32 mouse cellular contexts compared by ENCODE assay signal in genomic region chr5:87502687-87503086, GRCm38 (mm10). TPM values are rescaled to one million over a fixed set of nuclear protein-coding genes. Genes with fewer than 3 reads are reported as not detected.
DNase-seq lines count a peak whose midpoint lies in the region; ATAC-seq and TF ChIP-seq lines count a peak whose summit lies in the region.
"Had no signal": no experiment of that assay in that cellular context is flagged by ENCODE, and none has a peak within 500 bp of the region (broad histone marks: within the 10 kb centered on the region; RNA-seq: fewer than 3 reads in every experiment).

No protein-coding gene starts in this region.

- no peak for TF ChIP-seq POLR2A in brain, embryonic 14.5 days (IDR thresholded peaks at IDR 0.05; ENCODE audit: borderline replicate concordance, extremely low read depth, insufficient read depth, insufficient read length, poor library complexity, severe bottlenecking)

- H3K36me3 ChIP-seq in liver, postnatal 0 days (replicated peaks; ENCODE audit: insufficient read depth, low read length): no peaks in the 10 kb centered on the region
- no peaks in the 10 kb centered on the region for H3K36me3 ChIP-seq in liver, embryonic 11.5 days (ENCODE audit: control insufficient read depth, insufficient read depth, low read length)
- H3K36me3 ChIP-seq: forebrain, embryonic 12.5 days; heart, embryonic 10.5 days; heart, embryonic 15.5 days; limb, embryonic 15.5 days had no signal

- DNase-seq in liver, postnatal 0 days: no peak
- DNase-seq in liver, embryonic 11.5 days (ENCODE audit: low spot score): no peak
- DNase-seq in R1 (ENCODE audit: low read depth, low spot score): peak; percentile 1
- peak; percentile 2 for DNase-seq in brain, embryonic 14.5 days (ENCODE audit: low read depth)
- peak; percentile 95 for DNase-seq in gonadal fat pad, adult 2 months (ENCODE audit: low read depth)
- DNase-seq in Muller cell, postnatal 12 days (ENCODE audit: inconsistent ontology term): no peak
- DNase-seq: adrenal gland, postnatal 10 days; cerebellum, adult 11-12 months; cerebellum, adult 9-11 months; gastrocnemius, postnatal 14 days; heart, adult 11 months; kidney, adult 18-20 months; kidney, postnatal 36 days; midbrain, embryonic 14.5 days; right cerebral cortex, postnatal 25 days; thymus, adult 18-20 months; thymus, postnatal 25 days had no signal

- no peak overlapping the region for H3K4me3 ChIP-seq in liver, postnatal 0 days (ENCODE audit: low read depth, low read length)
- H3K4me3 ChIP-seq in liver, embryonic 11.5 days (ENCODE audit: low read depth, low read length): no peak overlapping the region
- H3K4me3 ChIP-seq: forebrain, embryonic 12.5 days; heart, embryonic 10.5 days; heart, embryonic 15.5 days; layer of hippocampus, adult 2 months; left cerebral cortex, adult 2 months; limb, embryonic 15.5 days had no signal

- TF ChIP-seq EP300 in liver, postnatal 0 days (IDR thresholded peaks at IDR 0.05; ENCODE audit: low read depth): no peak; the same call in 1 of the 2 replicates

- H3K9me3 ChIP-seq in liver, postnatal 0 days (ENCODE audit: low read length): no peaks in the 10 kb centered on the region
- H3K9me3 ChIP-seq in liver, embryonic 11.5 days (ENCODE audit: control insufficient read depth, low read length): no peaks in the 10 kb centered on the region
- H3K9me3 ChIP-seq: forebrain, embryonic 12.5 days; heart, embryonic 10.5 days; heart, embryonic 15.5 days; limb, embryonic 15.5 days had no signal

- H3K4me1 ChIP-seq in liver, postnatal 0 days (ENCODE audit: insufficient read depth): no peaks in the 10 kb centered on the region
- H3K4me1 ChIP-seq in liver, embryonic 11.5 days (replicated peaks; ENCODE audit: control insufficient read depth, insufficient read depth, low read length): no peaks in the 10 kb centered on the region
- H3K4me1 ChIP-seq: forebrain, embryonic 12.5 days; heart, embryonic 10.5 days; heart, embryonic 15.5 days; limb, embryonic 15.5 days had no signal

- H3K9ac ChIP-seq in liver, postnatal 0 days (replicated peaks): no peak overlapping the region
- no peak overlapping the region for H3K9ac ChIP-seq in liver, embryonic 11.5 days (ENCODE audit: low read depth, low read length)
- H3K9ac ChIP-seq: forebrain, embryonic 12.5 days; heart, embryonic 15.5 days; limb, embryonic 15.5 days; liver, embryonic 14.5 days had no signal

- WGBS in liver, postnatal 0 days (ENCODE audit: insufficient replicate concordance): 71% methylated on average over 1 of the region's 1 CpGs
- WGBS in liver, embryonic 11.5 days: 68% methylated on average over 1 of the region's 1 CpGs

- TF ChIP-seq CTCF in liver, postnatal 0 days (IDR thresholded peaks at IDR 0.05; ENCODE audit: low read depth): no peak
- TF ChIP-seq CTCF in brain, embryonic 14.5 days (IDR thresholded peaks at IDR 0.05; ENCODE audit: borderline replicate concordance, extremely low read depth, insufficient read depth, insufficient read length): no peak

- H3K27ac ChIP-seq in liver, postnatal 0 days (ENCODE audit: low read depth): no peak overlapping the region
- no peak overlapping the region for H3K27ac ChIP-seq in liver, embryonic 11.5 days (ENCODE audit: low read depth, low read length)
- H3K27ac ChIP-seq: forebrain, embryonic 12.5 days; heart, embryonic 10.5 days; heart, embryonic 15.5 days; layer of hippocampus, adult 2 months; left cerebral cortex, adult 2 months; limb, embryonic 15.5 days; liver, embryonic 14.5 days; macrophage had no signal

- no peaks in the 10 kb centered on the region for H3K27me3 ChIP-seq in liver, postnatal 0 days (ENCODE audit: insufficient read depth, low read length)
- H3K27me3 ChIP-seq in liver, embryonic 11.5 days (replicated peaks; ENCODE audit: control insufficient read depth, insufficient read depth, low read length): no peaks in the 10 kb centered on the region
- H3K27me3 ChIP-seq: forebrain, embryonic 12.5 days; heart, embryonic 15.5 days; limb, embryonic 15.5 days had no signal

- ATAC-seq in liver, postnatal 0 days: peak; percentile 35; the same call in 1 of the 2 replicates
- no peak for ATAC-seq in liver, embryonic 11.5 days (replicated peaks; ENCODE audit: low FRiP score)
- no peak for ATAC-seq in CD4-positive, CD25-positive, alpha-beta regulatory T cell, adult 4 months
- ATAC-seq: hindbrain, embryonic 16.5 days had no signal

- no peak overlapping the region for H3K4me2 ChIP-seq in liver, postnatal 0 days (ENCODE audit: low read depth, low read length)
- H3K4me2 ChIP-seq in liver, embryonic 11.5 days: no peak overlapping the region
- H3K4me2 ChIP-seq: forebrain, embryonic 12.5 days; heart, embryonic 15.5 days; limb, embryonic 15.5 days had no signal

RNA-seq across cellular contexts. Expression of gene Ugt2a1, which starts 12.0 kb away (rescaled TPM):
- polyA plus RNA-seq in liver, postnatal 0 days (2015; fragmentation: Nextera tagmentation; extraction: Ambion mirVana): not detected in 2 replicates
- not detected in 2 replicates for polyA plus RNA-seq in liver, embryonic 11.5 days (2014; fragmentation: Nextera tagmentation; extraction: Ambion mirVana)
- polyA plus RNA-seq in brain, embryonic 14.5 days (2012; rRNA removed): not detected in 2 replicates
- not detected in 2 replicates for polyA plus RNA-seq in gonadal fat pad, adult 2 months (2012; rRNA removed)
- polyA plus RNA-seq in CD4-positive, CD25-positive, alpha-beta regulatory T cell, adult 4 months (2017; shearing (Covaris generic)): not detected
- polyA plus RNA-seq: heart, embryonic 10.5 days; heart, embryonic 15.5 days; hindbrain, embryonic 11.5 days; hindbrain, embryonic 16.5 days; intestine, embryonic 14.5 days; kidney, embryonic 16.5 days; limb, embryonic 15.5 days; liver, embryonic 14.5 days; macrophage; midbrain, embryonic 14.5 days; neural tube, embryonic 14.5 days; stomach, embryonic 16.5 days had no signal

RNA-seq across cellular contexts. Expression of gene Gm43638, which starts 16.1 kb away (rescaled TPM):
- polyA plus RNA-seq in liver, postnatal 0 days (2015; fragmentation: Nextera tagmentation; extraction: Ambion mirVana): not detected in 2 replicates
- polyA plus RNA-seq in liver, embryonic 11.5 days (2014; fragmentation: Nextera tagmentation; extraction: Ambion mirVana): not detected in 2 replicates
- polyA plus RNA-seq in brain, embryonic 14.5 days (2012; rRNA removed): not detected in 2 replicates
- polyA plus RNA-seq in gonadal fat pad, adult 2 months (2012; rRNA removed): not detected in 2 replicates
- polyA plus RNA-seq in CD4-positive, CD25-positive, alpha-beta regulatory T cell, adult 4 months (2017; shearing (Covaris generic)): not detected
- polyA plus RNA-seq: forebrain, embryonic 12.5 days; heart, embryonic 10.5 days; heart, embryonic 15.5 days; hindbrain, embryonic 11.5 days; hindbrain, embryonic 16.5 days; intestine, embryonic 14.5 days; kidney, embryonic 16.5 days; limb, embryonic 15.5 days; liver, embryonic 14.5 days; macrophage; midbrain, embryonic 14.5 days; neural tube, embryonic 14.5 days; stomach, embryonic 16.5 days had no signal

RNA-seq across cellular contexts. Expression of gene Ugt2a2, which starts 20.6 kb away (rescaled TPM):
- not detected in 2 replicates for polyA plus RNA-seq in liver, postnatal 0 days (2015; fragmentation: Nextera tagmentation; extraction: Ambion mirVana)
- polyA plus RNA-seq in liver, embryonic 11.5 days (2014; fragmentation: Nextera tagmentation; extraction: Ambion mirVana): not detected in 2 replicates
- polyA plus RNA-seq in brain, embryonic 14.5 days (2012; rRNA removed): not detected in 2 replicates
- polyA plus RNA-seq in gonadal fat pad, adult 2 months (2012; rRNA removed): 0.04 TPM in 1 of 2 replicates, not detected in the other
- not detected for polyA plus RNA-seq in CD4-positive, CD25-positive, alpha-beta regulatory T cell, adult 4 months (2017; shearing (Covaris generic))
- polyA plus RNA-seq: forebrain, embryonic 12.5 days; heart, embryonic 10.5 days; heart, embryonic 15.5 days; hindbrain, embryonic 11.5 days; hindbrain, embryonic 16.5 days; intestine, embryonic 14.5 days; kidney, embryonic 16.5 days; limb, embryonic 15.5 days; liver, embryonic 14.5 days; macrophage; midbrain, embryonic 14.5 days; neural tube, embryonic 14.5 days; stomach, embryonic 16.5 days had no signal

RNA-seq across cellular contexts. Expression of gene Sult1b1, which starts 35.3 kb away (rescaled TPM):
- 3.7 and 3.9 TPM in 2 replicates for polyA plus RNA-seq in liver, postnatal 0 days (2015; fragmentation: Nextera tagmentation; extraction: Ambion mirVana)
- polyA plus RNA-seq in liver, embryonic 11.5 days (2014; fragmentation: Nextera tagmentation; extraction: Ambion mirVana): 0.41 and 0.44 TPM in 2 replicates
- not detected in 2 replicates for polyA plus RNA-seq in brain, embryonic 14.5 days (2012; rRNA removed)
- 0.05 TPM in 1 of 2 replicates, not detected in the other for polyA plus RNA-seq in gonadal fat pad, adult 2 months (2012; rRNA removed)
- not detected for polyA plus RNA-seq in CD4-positive, CD25-positive, alpha-beta regulatory T cell, adult 4 months (2017; shearing (Covaris generic))
- polyA plus RNA-seq: forebrain, embryonic 12.5 days; heart, embryonic 15.5 days; hindbrain, embryonic 16.5 days; limb, embryonic 15.5 days; macrophage; midbrain, embryonic 14.5 days; neural tube, embryonic 14.5 days had no signal

Comparison
In these comparisons a context has a peak if more than half of its experiments do, and no peak if none do; other contexts are left out.
1. DNase-seq: peak in R1 (single experiment), brain, embryonic 14.5 days (single experiment) and gonadal fat pad, adult 2 months (single experiment); none in liver, postnatal 0 days (single experiment), liver, embryonic 11.5 days (single experiment) and Muller cell, postnatal 12 days (single experiment).